Mouse (Mus musculus): ENCODE measurements around the gene Hoxb8. TPM values are rescaled to one million over a fixed set of nuclear protein-coding genes. Genes with fewer than 3 reads are reported as not detected.

Hoxb8 gene
- polyA plus RNA-seq, 1 experiment from 2014 or later, result not detected

DNA sequence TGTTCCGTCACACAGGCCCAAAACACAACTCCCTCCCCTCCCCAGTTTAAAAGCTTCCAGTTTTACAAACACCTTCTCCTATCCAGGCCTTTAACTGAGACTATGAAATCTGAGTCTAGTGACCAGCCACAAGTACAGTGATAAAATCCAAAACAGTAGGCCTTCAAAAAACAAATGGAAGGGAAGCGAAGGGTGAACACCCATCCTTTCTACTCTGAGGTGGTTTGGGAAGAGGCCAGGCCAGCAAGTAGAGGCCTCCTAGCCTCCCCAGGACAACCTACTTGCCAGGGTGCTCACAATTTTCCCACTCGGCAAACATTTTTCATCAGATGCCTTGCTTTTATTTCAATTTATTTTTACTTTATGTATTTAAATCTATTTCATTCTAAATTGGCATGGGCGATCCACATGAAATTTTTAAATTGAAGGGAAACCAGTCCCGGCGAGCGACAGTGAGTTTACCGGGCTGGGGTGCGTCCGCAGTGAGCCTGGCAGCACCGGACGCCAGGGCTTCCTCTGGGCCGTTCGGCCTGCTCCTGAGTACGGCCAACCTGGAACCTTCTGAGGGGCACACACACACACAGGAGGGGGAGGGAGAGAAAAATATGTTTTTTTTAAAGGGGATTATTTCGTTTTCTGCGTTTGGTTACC, 9.1 kb downstream of the Hoxb8 start:
- no peak overlapping the region for H3K27ac ChIP-seq
- 22% methylated on average over 17 of the region's 17 CpGs for WGBS (ENCODE audit: insufficient replicate concordance)

DNA sequence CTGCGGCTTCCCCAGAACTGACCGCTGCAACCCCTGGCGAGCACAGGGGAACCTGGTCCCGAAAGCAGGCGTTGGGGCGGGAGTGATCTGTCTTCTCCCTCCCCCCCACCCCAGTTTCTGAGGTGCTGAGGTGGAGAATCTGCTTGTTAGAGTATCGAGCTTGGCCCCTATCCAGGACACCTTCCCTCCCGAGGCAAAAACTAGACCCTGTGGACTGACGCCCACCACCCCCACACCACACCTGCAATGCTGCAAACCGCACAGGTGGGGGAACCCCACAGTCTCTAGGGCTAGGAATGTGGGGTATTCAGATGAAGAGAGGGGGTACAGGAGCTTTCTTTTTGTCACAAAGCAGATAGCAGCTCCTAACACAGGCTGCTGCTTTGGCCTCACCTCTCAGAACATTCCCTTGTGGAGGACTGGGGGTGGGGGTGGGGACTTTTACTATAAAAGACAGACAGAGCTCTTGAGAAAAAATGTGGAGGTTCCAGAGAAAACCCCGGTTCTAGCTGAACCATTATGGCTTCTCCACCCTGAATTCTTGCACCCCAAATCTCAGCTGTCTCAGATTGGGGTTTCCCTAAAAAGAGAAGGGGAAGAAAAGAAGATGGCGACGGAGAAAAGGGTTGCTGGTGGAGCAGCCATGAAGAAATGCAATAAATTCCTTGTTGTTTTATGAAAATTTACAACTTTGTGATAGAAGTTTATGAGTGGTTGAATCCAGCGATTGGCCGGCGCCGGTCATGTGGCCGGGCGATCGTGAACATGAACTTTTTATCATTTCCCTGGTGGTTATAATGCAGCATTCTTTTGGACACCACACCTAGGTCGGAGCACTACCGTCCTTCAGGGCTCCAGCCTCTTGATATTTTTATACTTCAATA, 10.2 kb downstream of the Hoxb8 start, which contains the start of gene Hoxb6:
TSS of gene Hoxb6 (plus strand) at position 796 of the 884 bp plus-strand sequence.
- Histone ChIP-seq H3K4me1 (peaks cover 11% of the 10 kb centered on the region; the same call in 1 of the 2 replicates), H3K9me3 (replicated peaks) (no peaks in the 10 kb centered on the region), H3K4me3 (no peak within 1 kb of the TSS), H3K27me3 (replicated peaks) (peaks cover 99% of the 10 kb centered on the region), H3K27ac (no peak within 1 kb of the TSS), H3K36me3 (no peaks in the 10 kb centered on the region), H3K4me2 (no peak within 1 kb of the TSS), H3K9ac (no peak within 1 kb of the TSS)
- ATAC-seq, result no peak
- 8% methylated on average over 21 of the region's 22 CpGs for WGBS (ENCODE audit: insufficient replicate concordance)

More for the DNA sequence above, 9.1 kb downstream of the Hoxb8 start:
- Histone ChIP-seq H3K4me1 (peaks cover 14% of the 10 kb centered on the region; the same call in 1 of the 2 replicates), H3K9me3 (replicated peaks) (no peaks in the 10 kb centered on the region), H3K36me3 (no peaks in the 10 kb centered on the region), H3K4me3 (no peak overlapping the region), H3K27me3 (replicated peaks) (peaks cover 99% of the 10 kb centered on the region), H3K9ac (no peak overlapping the region), H3K4me2 (no peak overlapping the region)
- no peak for ATAC-seq

DNA sequence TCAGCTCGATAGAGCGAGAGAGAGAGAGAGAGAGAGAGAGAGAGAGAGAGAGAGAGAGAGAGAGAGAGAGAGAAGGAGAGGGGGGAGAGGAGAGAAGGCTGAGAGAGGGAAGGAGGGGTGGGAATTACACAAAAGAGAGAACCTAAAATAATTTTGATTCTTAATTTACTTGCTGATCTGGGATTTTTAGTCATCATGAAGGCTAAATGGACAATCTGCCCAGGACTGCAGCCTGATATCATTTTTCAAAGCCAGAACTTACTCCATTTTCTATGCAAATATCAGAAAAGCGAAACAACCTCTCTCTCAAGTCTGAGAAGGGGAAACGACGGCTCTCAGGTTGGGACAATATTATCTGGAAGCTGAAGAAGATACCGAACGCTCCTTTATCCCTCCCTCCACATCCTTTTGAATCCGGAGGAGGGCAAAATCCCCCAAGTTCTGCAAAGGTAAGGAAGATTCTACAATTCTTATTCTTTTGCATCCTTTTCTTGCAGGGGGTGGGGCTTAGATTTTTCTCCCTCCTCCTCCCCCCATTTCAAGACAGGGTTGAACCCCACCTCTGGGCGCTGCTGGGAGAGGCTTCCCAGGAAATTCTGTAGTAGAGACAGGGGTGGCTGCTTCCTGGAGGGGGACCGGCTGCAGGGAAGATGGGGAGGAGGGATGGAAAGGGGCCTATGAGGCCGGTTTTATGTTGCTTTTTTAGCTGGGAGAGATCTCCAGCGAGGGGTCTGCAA, 11.0 kb downstream of the Hoxb8 start:
- Histone ChIP-seq H3K27me3 (replicated peaks) (peaks cover 99% of the 10 kb centered on the region), H3K9me3 (replicated peaks) (no peaks in the 10 kb centered on the region), H3K4me3 (no peak overlapping the region), H3K4me2 (no peak overlapping the region), H3K27ac (no peak overlapping the region), H3K9ac (no peak overlapping the region), H3K4me1 (peaks cover 9% of the 10 kb centered on the region; the same call in 1 of the 2 replicates), H3K36me3 (no peaks in the 10 kb centered on the region)
- WGBS (ENCODE audit: insufficient replicate concordance), result 2% methylated on average over 12 of the region's 12 CpGs
- no peak for ATAC-seq

DNA sequence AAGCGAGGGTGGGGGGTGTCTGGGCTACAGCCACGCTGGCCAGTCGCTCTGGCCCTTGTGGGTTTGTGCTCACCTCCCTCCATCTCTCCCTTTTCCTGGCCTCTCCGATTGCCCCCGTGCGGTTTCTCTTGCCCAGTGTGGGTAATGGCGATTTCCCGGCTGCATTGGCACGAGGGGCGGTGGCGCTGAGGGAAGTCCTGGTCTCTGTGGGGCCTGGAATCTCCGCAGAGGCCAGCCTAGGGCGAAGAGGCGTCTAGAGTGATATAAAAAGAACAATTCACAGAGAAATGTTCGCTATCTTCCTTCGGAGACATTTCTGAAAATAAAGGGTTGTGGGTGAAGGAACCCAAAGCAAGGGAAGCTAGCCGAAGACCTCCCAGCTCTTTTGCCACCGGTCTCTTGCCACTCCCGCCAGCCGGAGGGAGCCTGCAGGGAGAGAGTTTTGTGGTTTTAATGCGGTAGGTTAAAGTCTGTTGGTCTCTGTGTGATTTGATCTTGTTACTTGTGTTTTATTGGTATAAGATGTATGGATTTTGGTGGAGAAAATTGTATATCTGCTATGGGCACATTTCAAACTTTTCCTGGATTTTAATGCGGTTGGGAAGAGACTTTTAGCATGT, 11.7 kb downstream of the Hoxb8 start:
- 2% methylated on average over 22 of the region's 22 CpGs for WGBS (ENCODE audit: insufficient replicate concordance)
- Histone ChIP-seq H3K9ac (no peak overlapping the region), H3K9me3 (replicated peaks) (no peaks in the 10 kb centered on the region), H3K27ac (no peak overlapping the region), H3K27me3 (replicated peaks) (peaks cover 99% of the 10 kb centered on the region), H3K36me3 (no peaks in the 10 kb centered on the region), H3K4me1 (peaks cover 9% of the 10 kb centered on the region; the same call in 1 of the 2 replicates), H3K4me3 (no peak overlapping the region), H3K4me2 (no peak overlapping the region)
- ATAC-seq, result no peak

DNA sequence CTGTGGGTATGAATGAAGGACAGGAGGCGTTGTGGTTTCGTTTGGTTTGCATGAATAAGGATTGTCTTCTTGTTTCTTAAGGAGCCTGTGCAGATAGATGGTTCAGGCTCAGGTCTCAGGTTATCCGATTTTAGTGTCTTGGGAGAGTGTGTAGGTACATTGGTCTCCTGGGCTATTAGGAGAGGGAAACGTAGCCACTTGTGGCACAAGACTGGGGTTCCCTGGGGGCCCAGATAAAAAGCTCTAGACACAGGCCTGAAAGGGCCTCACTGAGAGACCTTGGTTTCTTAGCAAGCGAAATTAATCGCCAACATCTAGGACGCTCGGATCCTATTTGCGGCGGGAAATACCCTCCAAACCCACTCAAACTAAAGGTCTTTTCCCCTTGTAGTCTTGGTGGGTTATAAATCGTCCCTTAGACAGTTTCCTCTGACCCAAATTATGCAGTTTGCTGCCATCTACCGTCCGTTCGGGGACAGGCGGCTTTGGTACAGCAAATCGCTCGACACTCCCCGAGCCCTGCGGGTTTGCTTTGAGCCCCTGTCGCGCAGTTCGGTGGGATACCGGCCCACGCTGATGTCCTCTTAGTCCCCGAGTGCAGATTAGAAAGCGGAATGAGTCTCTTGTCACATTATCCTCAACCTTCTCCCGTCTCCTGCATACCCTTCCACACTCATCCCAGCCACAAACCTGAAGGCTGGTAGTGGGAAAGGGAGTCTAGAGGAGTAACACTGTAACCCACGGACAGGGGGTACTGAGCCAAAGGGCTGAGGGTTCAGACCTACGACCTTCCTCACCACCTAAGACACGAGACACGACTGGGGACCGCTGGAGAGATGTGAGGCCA, 12.8 kb downstream of the Hoxb8 start:
- Histone ChIP-seq H3K4me2 (no peak overlapping the region), H3K27ac (no peak overlapping the region), H3K36me3 (no peaks in the 10 kb centered on the region), H3K9ac (no peak overlapping the region), H3K9me3 (replicated peaks) (no peaks in the 10 kb centered on the region), H3K4me1 (peaks cover 9% of the 10 kb centered on the region; the same call in 1 of the 2 replicates), H3K4me3 (no peak overlapping the region), H3K27me3 (replicated peaks) (peaks cover 99% of the 10 kb centered on the region)
- no peak for ATAC-seq
- under 1% methylated on average over 32 of the region's 32 CpGs for WGBS (ENCODE audit: insufficient replicate concordance)

DNA sequence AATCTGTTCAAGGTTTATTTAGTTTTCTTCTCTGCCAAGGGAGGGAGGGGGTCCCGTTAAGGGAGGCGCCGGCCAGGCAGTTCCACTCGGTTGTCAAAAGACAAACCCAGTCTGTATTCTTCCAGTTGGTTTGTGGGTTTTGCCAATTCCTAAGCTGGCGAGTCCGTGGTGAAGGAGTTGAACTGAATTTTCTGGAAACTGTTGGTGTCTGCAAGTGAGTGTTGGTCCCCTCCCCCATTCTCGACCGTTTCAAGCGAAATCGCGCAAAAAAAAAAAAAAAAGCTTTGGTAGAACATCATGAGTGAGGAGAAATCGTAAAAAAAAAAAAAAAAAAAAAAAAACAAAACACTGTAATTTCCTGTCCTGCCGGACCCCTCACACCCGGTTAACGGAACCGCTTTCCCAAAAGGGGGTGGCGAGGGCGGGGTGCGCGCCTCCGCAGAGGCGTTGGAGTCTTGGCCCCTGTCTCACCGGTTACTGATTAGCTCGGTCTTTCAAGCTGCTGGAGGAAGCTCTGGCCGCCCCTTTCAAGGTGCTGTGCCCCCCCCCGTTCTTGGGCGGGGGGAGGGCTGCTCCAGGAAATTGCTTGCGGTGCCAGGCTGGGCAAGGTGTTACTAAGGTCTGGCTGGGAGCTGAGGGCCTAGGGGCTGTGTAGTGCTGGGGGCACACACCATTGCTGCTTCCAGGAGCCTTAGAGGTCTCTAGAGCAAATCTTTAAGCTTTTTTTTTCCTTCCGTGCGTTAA, 13.6 kb downstream of the Hoxb8 start:
- H3K4me3 ChIP-seq, result no peak overlapping the region

DNA sequence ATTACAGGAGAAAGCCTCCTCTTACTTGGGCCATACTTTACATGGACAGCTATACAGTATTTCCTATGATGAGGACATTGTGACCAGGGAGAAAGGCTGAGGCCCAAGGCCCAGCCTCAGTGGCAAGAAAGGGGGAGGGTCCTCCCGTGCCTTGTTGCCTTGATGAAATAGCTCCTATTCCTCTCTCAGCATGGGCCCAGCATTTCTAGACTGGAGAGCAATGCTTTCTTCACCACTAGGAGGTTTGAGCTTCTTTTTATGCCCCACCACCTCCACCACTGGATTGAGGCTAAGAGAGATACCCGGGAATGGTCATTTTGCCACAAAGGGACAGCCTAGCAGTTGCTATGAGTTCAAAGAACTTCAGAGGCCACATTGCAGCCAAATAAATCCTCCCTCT, 15.3 kb downstream of the Hoxb8 start:
- no peak overlapping the region for H3K27ac ChIP-seq
- WGBS (ENCODE audit: insufficient replicate concordance), result 17% methylated on average over 2 of the region's 2 CpGs
- H3K36me3 ChIP-seq, result no peaks in the 10 kb centered on the region
- peaks cover 100% of the 10 kb centered on the region for H3K27me3 ChIP-seq (replicated peaks)
- peaks cover 13% of the 10 kb centered on the region; the same call in 1 of the 2 replicates for H3K4me1 ChIP-seq
- no peak for ATAC-seq
- H3K9me3 ChIP-seq (replicated peaks), result no peaks in the 10 kb centered on the region
- no peak overlapping the region for H3K9ac ChIP-seq
- no peak overlapping the region for H3K4me3 ChIP-seq
- no peak overlapping the region for H3K4me2 ChIP-seq

More for the DNA sequence above, 13.6 kb downstream of the Hoxb8 start:
- H3K9me3 ChIP-seq (replicated peaks), result no peaks in the 10 kb centered on the region
- H3K36me3 ChIP-seq, result no peaks in the 10 kb centered on the region
- H3K4me2 ChIP-seq, result no peak overlapping the region
- peaks cover 99% of the 10 kb centered on the region for H3K27me3 ChIP-seq (replicated peaks)
- no peak for ATAC-seq
- H3K4me1 ChIP-seq, result peaks cover 10% of the 10 kb centered on the region; the same call in 1 of the 2 replicates
- WGBS (ENCODE audit: insufficient replicate concordance), result 1% methylated on average over 30 of the region's 30 CpGs
- H3K9ac ChIP-seq, result no peak overlapping the region
- no peak overlapping the region for H3K27ac ChIP-seq

DNA sequence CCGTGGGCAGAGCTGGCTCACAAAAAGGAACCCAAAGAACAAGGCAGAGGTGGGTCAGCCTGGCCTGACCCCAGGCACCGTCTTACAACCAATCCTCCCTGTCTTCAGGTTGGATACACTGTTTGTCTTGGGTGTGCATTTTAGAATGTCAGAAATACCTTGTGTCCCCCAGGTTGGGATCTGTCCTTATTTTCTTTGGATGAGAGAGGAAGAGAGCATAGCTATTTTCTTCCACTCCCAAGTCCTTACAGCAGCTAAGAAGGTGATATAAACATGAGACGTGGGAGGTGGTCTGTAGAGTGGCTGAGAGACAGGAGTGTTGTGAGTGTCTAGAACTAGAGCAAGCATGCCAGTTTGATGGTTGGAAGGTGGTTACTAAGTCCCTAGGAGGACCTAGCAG, 15.7 kb downstream of the Hoxb8 start:
- Histone ChIP-seq H3K36me3 (no peaks in the 10 kb centered on the region), H3K9ac (no peak overlapping the region), H3K9me3 (replicated peaks) (no peaks in the 10 kb centered on the region), H3K4me3 (no peak overlapping the region), H3K27ac (no peak overlapping the region), H3K4me2 (no peak overlapping the region), H3K4me1 (peaks cover 13% of the 10 kb centered on the region; the same call in 1 of the 2 replicates), H3K27me3 (replicated peaks) (peaks cover 100% of the 10 kb centered on the region)
- no peak for ATAC-seq
- WGBS (ENCODE audit: insufficient replicate concordance), result 28% methylated on average over 3 of the region's 3 CpGs

DNA sequence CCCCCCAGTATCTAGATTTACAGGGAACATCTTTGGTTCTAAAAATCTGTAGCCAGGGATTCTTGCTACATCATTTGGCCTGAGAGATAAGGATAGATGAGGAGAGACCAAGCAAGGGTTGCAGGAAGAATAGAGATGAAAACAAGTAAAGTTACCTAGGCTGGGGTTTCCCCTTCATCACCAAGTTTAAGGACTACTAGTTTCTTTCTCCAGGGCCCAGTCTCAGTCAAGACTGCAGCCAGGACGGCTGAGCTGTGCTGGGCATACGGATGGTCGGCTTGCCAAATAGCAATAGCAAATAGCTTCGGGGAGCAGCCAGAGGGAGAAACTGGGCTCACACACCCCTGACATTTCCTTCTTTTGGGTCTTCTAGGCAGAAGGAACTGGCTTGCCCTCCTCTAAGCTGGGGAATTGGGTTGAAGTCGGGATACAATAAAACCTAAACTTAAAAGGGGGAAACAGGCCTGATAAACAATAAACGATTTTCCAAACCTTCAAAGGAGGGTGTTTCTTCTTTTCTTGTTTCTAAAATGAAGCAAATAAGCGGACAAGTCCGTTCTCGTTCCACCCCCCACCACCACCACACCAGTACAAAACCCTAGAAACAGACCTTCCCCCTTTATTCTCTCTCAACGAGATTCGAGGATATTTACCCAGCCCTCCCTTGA, 16.4 kb downstream of the Hoxb8 start:
- H3K36me3 ChIP-seq, result no peaks in the 10 kb centered on the region
- H3K27me3 ChIP-seq (replicated peaks), result peaks cover 100% of the 10 kb centered on the region
- H3K4me3 ChIP-seq, result no peak overlapping the region
- 22% methylated on average over 11 of the region's 11 CpGs for WGBS (ENCODE audit: insufficient replicate concordance)
- no peak overlapping the region for H3K4me2 ChIP-seq
- no peak overlapping the region for H3K27ac ChIP-seq
- no peak for ATAC-seq
- H3K9me3 ChIP-seq (replicated peaks), result no peaks in the 10 kb centered on the region
- H3K9ac ChIP-seq, result no peak overlapping the region
- peaks cover 13% of the 10 kb centered on the region; the same call in 1 of the 2 replicates for H3K4me1 ChIP-seq

Measured in liver, embryonic 12.5 days (tissue).